Mouse (Mus musculus) frontal cortex, adult 2 months (tissue): Measurements from ENCODE around the gene Gm42742. TPM values are rescaled to one million over a fixed set of nuclear protein-coding genes. Genes with fewer than 3 reads are reported as not detected.

ENCODE experiments used
- polyA plus RNA-seq: library from polyadenylated mRNA; depleted of rRNA; stranded (reverse); fragments of >200 nt; gene quantifications from 2 replicates; pipeline ENCODE4 v1.2.3, GENCODE M21; 2012; rRNA removed

The Gm42742 gene
- polyA plus RNA-seq, 1 experiment, result 113 TPM

Other genes starting within 250 kb of the Gm42742 start
- 439 and 535 TPM in 2 replicates for gene Ypel3, start 244.1 kb downstream of the Gm42742 start, polyA plus RNA-seq
- 1.4 and 1.9 TPM in 2 replicates for gene Tbx6, start 239.6 kb downstream of the Gm42742 start, polyA plus RNA-seq
- 84.5 and 85.1 TPM in 2 replicates for gene Ppp4c, start 228.6 kb downstream of the Gm42742 start, polyA plus RNA-seq
- gene Fam57b, start 223.4 kb downstream of the Gm42742 start, polyA plus RNA-seq, result 130 and 142 TPM in 2 replicates
- 0.53 TPM in 1 of 2 replicates, not detected in the other for gene 4930451I11Rik, start 189.5 kb downstream of the Gm42742 start, polyA plus RNA-seq
- 35.1 and 44.5 TPM in 2 replicates for gene Doc2a, start 173.7 kb downstream of the Gm42742 start, polyA plus RNA-seq
- gene Hirip3, start 159.1 kb downstream of the Gm42742 start, polyA plus RNA-seq, result 89.0 and 92.5 TPM in 2 replicates
- 56.0 and 58.8 TPM in 2 replicates for gene Ino80e, start 158.7 kb downstream of the Gm42742 start, polyA plus RNA-seq
- gene Taok2, start 136.4 kb downstream of the Gm42742 start, polyA plus RNA-seq, result 105 and 110 TPM in 2 replicates
- gene Tmem219, start 98.2 kb downstream of the Gm42742 start, polyA plus RNA-seq, result 27.7 and 30.9 TPM in 2 replicates
- 163 and 171 TPM in 2 replicates for gene Kctd13, start 92.2 kb downstream of the Gm42742 start, polyA plus RNA-seq
- gene Asphd1, start 71.5 kb downstream of the Gm42742 start, polyA plus RNA-seq, result 46.4 and 54.9 TPM in 2 replicates
- 175 and 194 TPM in 2 replicates for gene Sez6l2, start 70.5 kb downstream of the Gm42742 start, polyA plus RNA-seq
- 224 and 230 TPM in 2 replicates for gene Cdipt, start 45.2 kb downstream of the Gm42742 start, polyA plus RNA-seq
- gene Cdiptos, start 45.0 kb downstream of the Gm42742 start, polyA plus RNA-seq, result 0.80 and 1.0 TPM in 2 replicates
- 8.3 and 8.8 TPM in 2 replicates for gene Mvp, start 6.5 kb downstream of the Gm42742 start, polyA plus RNA-seq
- 1.7 and 2.4 TPM in 2 replicates for gene Pagr1b, start 4.6 kb downstream of the Gm42742 start, polyA plus RNA-seq
- gene Pagr1a, start 3.7 kb downstream of the Gm42742 start, polyA plus RNA-seq, result 30.0 and 42.3 TPM in 2 replicates
- 227 and 259 TPM in 2 replicates for gene Prrt2, start 114 bp upstream of the Gm42742 start, polyA plus RNA-seq
- gene Maz, start 5.9 kb upstream of the Gm42742 start, polyA plus RNA-seq, result 165 and 186 TPM in 2 replicates
- 6.0 and 7.4 TPM in 2 replicates for gene Kif22, start 21.4 kb upstream of the Gm42742 start, polyA plus RNA-seq
- gene Zg16, start 66.2 kb upstream of the Gm42742 start, polyA plus RNA-seq, result 0.16 and 0.23 TPM in 2 replicates
- 2.3 and 2.9 TPM in 2 replicates for gene AI467606, start 70.3 kb upstream of the Gm42742 start, polyA plus RNA-seq
- 0.86 TPM in 2 replicates for gene Qprt, start 101.1 kb upstream of the Gm42742 start, polyA plus RNA-seq
- 0.15 and 0.16 TPM in 2 replicates for gene Spn, start 116.7 kb upstream of the Gm42742 start, polyA plus RNA-seq
- gene Cd2bp2, start 175.0 kb upstream of the Gm42742 start, polyA plus RNA-seq, result 97.1 and 102 TPM in 2 replicates
- 60.3 and 77.8 TPM in 2 replicates for gene Tbc1d10b, start 187.4 kb upstream of the Gm42742 start, polyA plus RNA-seq
- gene Mylpf, start 187.8 kb upstream of the Gm42742 start, polyA plus RNA-seq, result 1.6 and 3.0 TPM in 2 replicates
- gene Zfp553, start 212.0 kb upstream of the Gm42742 start, polyA plus RNA-seq, result 13.5 and 13.8 TPM in 2 replicates
- 10.2 and 13.3 TPM in 2 replicates for gene Sept1, start 212.0 kb upstream of the Gm42742 start, polyA plus RNA-seq
- 120 and 131 TPM in 2 replicates for gene Zfp771, start 223.2 kb upstream of the Gm42742 start, polyA plus RNA-seq
- 27.9 and 30.1 TPM in 2 replicates for gene Dctpp1, start 239.6 kb upstream of the Gm42742 start, polyA plus RNA-seq